Mouse (Mus musculus) hindbrain, postnatal 0 days (tissue): ENCODE measurements around the gene Dnmt3l. TPM values are rescaled to one million over a fixed set of nuclear protein-coding genes. Genes with fewer than 3 reads are reported as not detected.

ENCODE experiments used
- ATAC-seq: fragments of 200-750 bp; cut with Nextera tagmentation; 2 replicates; pipeline ENCODE4 v1.8.0; 2017; ENCODE audit warnings: mild to moderate bottlenecking, moderate TSS enrichment, moderate library complexity
- DNase-seq: peaks from one replicate; pipeline ENCODE4 v3.0.0-alpha.2; 2015; ENCODE audit warnings: low spot score
- H3K27ac ChIP-seq: fragments of 300-500 bp; sonication (generic); 2 replicates; pipeline ENCODE4 v1.5.1; 2014; ENCODE audit warnings: mild to moderate bottlenecking
- H3K27me3 ChIP-seq: fragments of 300-500 bp; sonication (generic); 2 replicates; pipeline ENCODE4 v1.6.1; 2014; ENCODE audit warnings: low read length, mixed read lengths; ENCODE audit not compliant: insufficient read depth
- H3K36me3 ChIP-seq: fragments of 300-500 bp; sonication (generic); 2 replicates; pipeline ENCODE4 v1.6.1; 2014; ENCODE audit warnings: low read length, mixed read lengths; ENCODE audit not compliant: insufficient read depth
- H3K4me1 ChIP-seq: fragments of 300-500 bp; sonication (generic); 2 replicates; pipeline ENCODE4 v1.6.1; 2014; ENCODE audit warnings: antibody characterized with exemption, low read length, mixed read lengths; ENCODE audit not compliant: insufficient read depth
- H3K4me2 ChIP-seq: fragments of 300-500 bp; sonication (generic); 2 replicates; pipeline ENCODE4 v1.6.1; 2014; ENCODE audit warnings: low read depth, mild to moderate bottlenecking, low read length, moderate library complexity, mixed read lengths
- H3K4me3 ChIP-seq: fragments of 300-500 bp; sonication (generic); 2 replicates; pipeline ENCODE4 v1.5.1; 2014; ENCODE audit warnings: low read length
- H3K9ac ChIP-seq: fragments of 300-500 bp; sonication (generic); replicated peaks from 2 replicates; pipeline ENCODE4 v1.6.1; 2014; ENCODE audit warnings: mild to moderate bottlenecking, low read length, moderate library complexity, mixed read lengths
- H3K9me3 ChIP-seq: fragments of 300-500 bp; sonication (generic); 2 replicates; pipeline ENCODE4 v1.6.1; 2016; ENCODE audit warnings: low read length, mixed read lengths
- CTCF ChIP-seq: IDR thresholded peaks from 2 replicates; pipeline ENCODE4 v1.5.1; 2016; ENCODE audit warnings: antibody characterized with exemption, control low read depth, low read depth
- WGBS: fragments of 180-500 bp; shearing (Covaris S2); extraction: QIAGEN DNeasy Blood & Tissue Kit; methylation state at CpG from one replicate; pipeline ENCODE4 v1.1.7; 2014; 5-methylcytosine and 5-hydroxymethylcytosine counted together
- polyA plus RNA-seq: library from polyadenylated mRNA; unstranded; fragments of >200 nt; fragmentation: Nextera tagmentation; extraction: Ambion mirVana; gene quantifications from 2 replicates; pipeline ENCODE4 v1.2.1, GENCODE M21; 2015
- total RNA-seq: library from RNA; depleted of rRNA; stranded (reverse); fragments of >200 nt; gene quantifications from 2 replicates; pipeline ENCODE4 v1.2.3, GENCODE M21; 2014

Dnmt3l gene
- total and polyA plus RNA-seq, 2 experiments from 2014 or later = 0.13 to 0.63 TPM

- 5% methylated on average over 5 of the region's 5 CpGs for WGBS
- no peak overlapping the region for H3K4me2 ChIP-seq
- peak; percentile 98 for TF ChIP-seq CTCF
- H3K9me3 ChIP-seq = no peaks in the 10 kb centered on the region
- no peak overlapping the region for H3K9ac ChIP-seq
- no peaks in the 10 kb centered on the region for H3K36me3 ChIP-seq
- no peaks in the 10 kb centered on the region for H3K27me3 ChIP-seq
- ATAC-seq (peak; percentile 83), DNase-seq (peak; percentile 92)
- H3K4me1 ChIP-seq = no peaks in the 10 kb centered on the region
- no peak overlapping the region for H3K27ac ChIP-seq
- H3K4me3 ChIP-seq = no peak overlapping the region
These were observed 13.6 kb upstream of the Dnmt3l start for GRCm38 (mm10) chr10:78028129-78028528.

GRCm38 (mm10) chr10:78029080-78029479, 12.7 kb upstream of the Dnmt3l start:
- Histone ChIP-seq H3K36me3 (no peaks in the 10 kb centered on the region), H3K4me2 (no peak overlapping the region), H3K4me1 (no peaks in the 10 kb centered on the region), H3K4me3 (no peak overlapping the region), H3K9me3 (no peaks in the 10 kb centered on the region), H3K27me3 (no peaks in the 10 kb centered on the region), H3K27ac (no peak overlapping the region), H3K9ac (no peak overlapping the region)
- DNase-seq (no peak), ATAC-seq (no peak)
- WGBS = 91% methylated on average over 1 of the region's 1 CpGs
- TF ChIP-seq CTCF = no peak

GRCm38 (mm10) chr10:78031987-78032386, 9.8 kb upstream of the Dnmt3l start:
- Histone ChIP-seq H3K36me3 (no peaks in the 10 kb centered on the region), H3K4me3 (no peak overlapping the region), H3K9ac (no peak overlapping the region), H3K27me3 (no peaks in the 10 kb centered on the region), H3K9me3 (no peaks in the 10 kb centered on the region), H3K4me2 (no peak overlapping the region), H3K4me1 (no peaks in the 10 kb centered on the region), H3K27ac (no peak overlapping the region)
- DNase-seq (no peak), ATAC-seq (no peak)
- no peak for TF ChIP-seq CTCF
- 81% methylated on average over 2 of the region's 2 CpGs for WGBS

- no peak overlapping the region for H3K27ac ChIP-seq
- 89% methylated on average over 4 of the region's 4 CpGs for WGBS
- TF ChIP-seq CTCF = no peak
- H3K4me3 ChIP-seq = no peak overlapping the region
- ATAC-seq (no peak), DNase-seq (no peak)
- H3K4me1 ChIP-seq = no peaks in the 10 kb centered on the region
- H3K36me3 ChIP-seq = no peaks in the 10 kb centered on the region
- no peak overlapping the region for H3K9ac ChIP-seq
- no peak overlapping the region for H3K4me2 ChIP-seq
- H3K27me3 ChIP-seq = no peaks in the 10 kb centered on the region
- H3K9me3 ChIP-seq = no peaks in the 10 kb centered on the region
These were observed 4.6 kb upstream of the Dnmt3l start for GRCm38 (mm10) chr10:78037139-78037538.

- Histone ChIP-seq H3K36me3 (no peaks in the 10 kb centered on the region), H3K27ac (no peak overlapping the region), H3K4me2 (no peak overlapping the region), H3K4me3 (no peak overlapping the region), H3K9me3 (no peaks in the 10 kb centered on the region), H3K4me1 (0 out of 2 replicates have a peak, but pooled peaks cover 6% of the 10 kb centered on the region), H3K27me3 (no peaks in the 10 kb centered on the region), H3K9ac (no peak overlapping the region)
- no peak for ATAC-seq
- WGBS = 83% methylated on average over 7 of the region's 7 CpGs
- no peak for DNase-seq
- no peak for TF ChIP-seq CTCF
These were observed 349 bp downstream of the Dnmt3l start for GRCm38 (mm10) chr10:78042096-78042495.

GRCm38 (mm10) chr10:78042697-78043405, 1.1 kb downstream of the Dnmt3l start:
- peak; percentile 40 for ATAC-seq
- Histone ChIP-seq H3K9ac (no peak overlapping the region), H3K9me3 (no peaks in the 10 kb centered on the region), H3K4me2 (peak overlapping the region; percentile 53), H3K4me3 (peak overlapping the region; percentile 25), H3K27me3 (no peaks in the 10 kb centered on the region), H3K36me3 (no peaks in the 10 kb centered on the region), H3K4me1 (0 out of 2 replicates have a peak, but pooled peaks cover 6% of the 10 kb centered on the region), H3K27ac (no peak overlapping the region)
- no peak for TF ChIP-seq CTCF
- 57% methylated on average over 14 of the region's 14 CpGs for WGBS
- DNase-seq = no peak

- 1% methylated on average over 27 of the region's 27 CpGs for WGBS
- no peak within 1 kb of the TSS for H3K9ac ChIP-seq
- no peak within 1 kb of the TSS for H3K27ac ChIP-seq
- peak; percentile 81 for TF ChIP-seq CTCF
- peak within 1 kb of the TSS; percentile 53 for H3K4me2 ChIP-seq
- no peaks in the 10 kb centered on the region for H3K36me3 ChIP-seq
- H3K9me3 ChIP-seq = no peaks in the 10 kb centered on the region
- no peaks in the 10 kb centered on the region for H3K27me3 ChIP-seq
- ATAC-seq (peak; percentile 69), DNase-seq (peak; percentile 74)
- peak within 1 kb of the TSS; percentile 25 for H3K4me3 ChIP-seq
- 0 out of 2 replicates have a peak, but pooled peaks cover 6% of the 10 kb centered on the region for H3K4me1 ChIP-seq
These were observed 1.7 kb downstream of the Dnmt3l start, which contains the start of gene Aire for GRCm38 (mm10) chr10:78043406-78043836. Gene Aire, minus strand, starts transcription at chr10:78043610.
